Mouse (Mus musculus) activated CD4-positive, CD25-positive, alpha-beta regulatory T cell, adult 9 weeks (primary cell): Measurements from ENCODE around the gene Timm8a1. TPM values are rescaled to one million over a fixed set of nuclear protein-coding genes. Genes with fewer than 3 reads are reported as not detected.

ENCODE experiments used
- polyA plus RNA-seq: library from polyadenylated mRNA; unstranded; fragments of 100-300 nt; shearing (Covaris generic); gene quantifications from one replicate; pipeline ENCODE4 v1.2.1, GENCODE M21; 2017

Timm8a1 gene
- polyA plus RNA-seq = 41.4 TPM

DNA sequence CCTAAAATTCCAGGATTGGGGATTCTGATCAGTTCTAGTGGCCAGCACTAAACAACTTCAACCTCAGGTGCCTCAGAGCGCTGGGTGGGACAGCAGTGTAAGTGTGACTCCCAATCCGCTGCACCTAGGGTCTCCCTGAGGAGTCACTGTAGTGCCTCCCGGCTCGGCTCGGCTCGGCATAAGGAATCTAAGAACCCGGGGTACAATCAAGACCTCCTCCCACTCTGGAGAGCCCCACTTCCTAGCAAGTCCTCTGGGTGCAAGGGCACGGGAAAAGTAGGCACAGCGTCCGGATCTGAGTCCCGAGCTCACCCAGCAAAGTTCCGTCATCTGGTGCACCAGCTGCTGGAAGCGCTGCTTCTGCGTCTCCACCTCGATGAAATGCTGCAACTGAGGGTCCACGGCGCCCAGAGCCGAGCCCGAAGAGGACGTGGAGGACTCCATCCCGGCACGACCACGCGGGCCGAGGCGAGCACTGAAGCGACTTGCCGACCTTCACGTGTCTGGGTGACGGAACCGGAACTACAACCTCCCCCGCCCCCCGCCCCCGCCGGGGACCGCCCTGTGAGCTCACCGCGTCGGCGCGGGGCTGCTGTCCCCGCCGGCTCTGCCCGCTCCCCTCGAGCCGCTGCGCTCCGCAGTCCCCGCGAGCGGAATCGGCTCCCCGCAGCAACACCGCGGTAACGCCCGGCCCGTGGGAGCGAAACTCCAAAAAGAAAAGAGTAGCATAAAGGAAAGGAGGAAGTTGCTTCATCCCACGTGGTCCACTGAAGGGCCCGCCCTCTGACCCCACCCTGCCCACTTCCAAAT is at the start of gene Timm8a1:
Gene Timm8a1 (minus strand): TSS at position 721 of the 810 bp plus-strand sequence.

DNA sequence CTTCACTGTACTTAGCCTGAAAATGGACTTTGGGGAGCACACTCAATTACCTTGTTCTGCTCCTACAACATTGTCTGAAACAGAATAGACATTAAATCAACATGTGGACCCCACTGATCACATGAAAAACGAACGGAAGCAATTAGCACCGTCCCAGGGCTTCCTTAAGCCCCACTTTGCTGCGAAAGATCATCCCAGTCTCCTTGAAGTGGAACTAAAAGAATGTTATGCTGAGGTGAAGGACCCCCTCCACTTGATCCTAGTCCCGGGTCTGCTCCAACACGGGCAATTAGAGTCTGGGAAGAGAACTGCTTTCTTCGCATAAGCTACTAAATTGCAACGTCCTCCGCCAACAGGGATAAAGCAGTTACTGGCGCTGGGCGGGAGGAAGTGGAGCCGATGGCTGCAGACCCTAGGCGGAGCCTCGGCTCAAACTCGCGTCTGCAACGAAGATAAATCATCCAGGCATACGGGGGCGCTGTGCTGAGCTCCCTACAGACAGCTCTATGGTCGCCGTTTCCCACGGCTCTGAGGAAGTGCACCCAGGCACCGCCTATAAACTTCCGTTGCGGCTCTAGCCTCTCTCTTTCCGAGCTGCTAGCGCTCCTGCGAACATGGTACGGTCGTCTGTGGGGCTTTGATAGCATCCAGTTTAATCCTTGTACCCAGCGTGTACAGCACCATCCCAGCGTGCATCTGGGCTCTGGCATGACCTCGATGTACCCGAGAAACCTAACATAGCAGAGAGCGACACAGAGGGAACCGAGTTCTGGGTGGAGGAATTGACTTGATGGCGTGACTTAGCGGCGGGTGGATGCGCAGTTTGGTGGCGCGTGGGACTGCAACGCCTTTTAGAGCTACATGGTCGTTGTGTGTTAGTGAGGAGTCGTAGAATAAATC is 43.7 kb upstream of the Timm8a1 start, which contains the start of gene Rpl36a:
Gene Rpl36a (plus strand): TSS at position 552 of the 900 bp plus-strand sequence.

GRCm38 (mm10) chrX:134582888-134583669 is 41.4 kb upstream of the Timm8a1 start, which contains the start of gene Btk:
Gene Btk, minus strand, starts transcription at chrX:134583570.

Other genes with a start within 250 kb of the Timm8a1 start
- not detected for gene Tmem35a, start 246.6 kb downstream of the Timm8a1 start, polyA plus RNA-seq
- 3.2 TPM for gene Cenpi, start 233.8 kb downstream of the Timm8a1 start, polyA plus RNA-seq
- not detected for gene Drp2, start 137.3 kb downstream of the Timm8a1 start, polyA plus RNA-seq
- not detected for gene Taf7l, start 65.4 kb downstream of the Timm8a1 start, polyA plus RNA-seq
- gene Btk, start 41.7 kb upstream of the Timm8a1 start, polyA plus RNA-seq = 1.1 TPM
- 358 TPM for gene Rpl36a, start 43.8 kb upstream of the Timm8a1 start, polyA plus RNA-seq
- 6.0 TPM for gene Gla, start 59.3 kb upstream of the Timm8a1 start, polyA plus RNA-seq
- 129 TPM for gene Hnrnph2, start 59.3 kb upstream of the Timm8a1 start, polyA plus RNA-seq
- gene Armcx4, start 144.7 kb upstream of the Timm8a1 start, polyA plus RNA-seq = 0.73 TPM
- 2.9 TPM for gene Armcx1, start 176.1 kb upstream of the Timm8a1 start, polyA plus RNA-seq
- 2.6 TPM for gene Armcx6, start 209.6 kb upstream of the Timm8a1 start, polyA plus RNA-seq
- gene Armcx3, start 214.7 kb upstream of the Timm8a1 start, polyA plus RNA-seq = 20.6 TPM